Mouse (Mus musculus) hindbrain, embryonic 13.5 days (tissue): ENCODE data around the gene Asb14. TPM values are rescaled to one million over a fixed set of nuclear protein-coding genes. Genes with fewer than 3 reads are reported as not detected.

ENCODE experiments used
- ATAC-seq: fragments of 200-750 bp; cut with Nextera tagmentation; 2 replicates; pipeline ENCODE4 v1.8.0; 2017; ENCODE audit warnings: moderate TSS enrichment; ENCODE audit not compliant: low FRiP score
- H3K27ac ChIP-seq: fragments of 300-500 bp; sonication (generic); 2 replicates; pipeline ENCODE4 v1.5.1; 2015; ENCODE audit warnings: inconsistent platforms, mild to moderate bottlenecking, moderate library complexity
- H3K27me3 ChIP-seq: fragments of 300-500 bp; sonication (generic); 2 replicates; pipeline ENCODE4 v1.6.1; 2015; ENCODE audit warnings: mild to moderate bottlenecking, inconsistent platforms
- H3K36me3 ChIP-seq: fragments of 300-500 bp; sonication (generic); 2 replicates; pipeline ENCODE4 v1.6.1; 2015; ENCODE audit warnings: mild to moderate bottlenecking, inconsistent platforms
- H3K4me1 ChIP-seq: fragments of 300-500 bp; sonication (generic); replicated peaks from 2 replicates; pipeline ENCODE4 v1.6.1; 2015; ENCODE audit warnings: inconsistent platforms
- H3K4me2 ChIP-seq: fragments of 300-500 bp; sonication (generic); 2 replicates; pipeline ENCODE4 v1.6.1; 2015; ENCODE audit warnings: inconsistent platforms, mild to moderate bottlenecking, moderate library complexity
- H3K4me3 ChIP-seq: fragments of 300-500 bp; sonication (generic); 2 replicates; pipeline ENCODE4 v1.5.1; 2015; ENCODE audit warnings: mild to moderate bottlenecking, inconsistent platforms
- H3K9ac ChIP-seq: fragments of 300-500 bp; sonication (generic); 2 replicates; pipeline ENCODE4 v1.6.1; 2015; ENCODE audit warnings: mild to moderate bottlenecking, inconsistent platforms
- H3K9me3 ChIP-seq: fragments of 300-500 bp; sonication (generic); 2 replicates; pipeline ENCODE4 v1.6.1; 2016; ENCODE audit warnings: inconsistent platforms
- WGBS: fragments of 180-500 bp; shearing (Covaris S2); methylation state at CpG from one replicate; pipeline ENCODE4 v1.1.7; 2015; 5-methylcytosine and 5-hydroxymethylcytosine counted together
- polyA plus RNA-seq: library from polyadenylated mRNA; unstranded; fragments of >200 nt; fragmentation: Nextera tagmentation; extraction: Ambion mirVana; gene quantifications from 2 replicates; pipeline ENCODE4 v1.2.1, GENCODE M21; 2015

Gene Asb14
- polyA plus RNA-seq = 0.22 TPM in 1 of 2 replicates, not detected in the other

DNA sequence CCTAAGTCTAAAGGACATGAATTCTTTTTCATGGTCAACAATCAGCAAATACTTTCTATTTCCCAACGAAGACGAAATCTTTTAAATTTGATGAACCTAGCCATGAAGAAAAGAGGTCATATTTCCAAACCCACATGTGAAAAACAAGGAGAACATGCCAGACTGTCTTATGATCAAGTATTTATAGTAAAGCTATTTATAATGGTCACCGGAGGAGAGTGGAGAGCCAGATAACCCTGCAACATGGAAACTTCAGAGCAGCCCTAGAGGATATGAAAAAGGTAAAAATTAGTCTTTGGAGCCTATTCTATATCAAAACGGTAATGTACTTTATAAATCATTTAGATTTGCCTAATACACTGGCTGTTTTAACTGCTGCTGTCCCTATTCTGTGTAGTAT lies at the start of gene Asb14:
Gene Asb14 (plus strand): TSS at position 166 of the 400 bp plus-strand sequence.
- no peaks in the 10 kb centered on the region for H3K36me3 ChIP-seq
- no peak within 1 kb of the TSS for H3K9ac ChIP-seq
- H3K4me2 ChIP-seq = no peak within 1 kb of the TSS
- no peaks in the 10 kb centered on the region for H3K9me3 ChIP-seq
- H3K4me1 ChIP-seq = no peaks in the 10 kb centered on the region
- H3K27me3 ChIP-seq = no peaks in the 10 kb centered on the region
- H3K4me3 ChIP-seq = no peak within 1 kb of the TSS
- WGBS = 96% methylated on average over 4 of the region's 4 CpGs
- ATAC-seq = no peak
- H3K27ac ChIP-seq = no peak within 1 kb of the TSS

GRCm38 (mm10) chr14:26853053-26853452 lies 41.3 kb upstream of the Asb14 start:
- Histone ChIP-seq H3K4me1 (no peaks in the 10 kb centered on the region), H3K9ac (no peak overlapping the region), H3K27ac (no peak overlapping the region), H3K4me3 (no peak overlapping the region), H3K4me2 (no peak overlapping the region), H3K9me3 (no peaks in the 10 kb centered on the region), H3K36me3 (no peaks in the 10 kb centered on the region), H3K27me3 (no peaks in the 10 kb centered on the region)
- WGBS = 86% methylated on average over 8 of the region's 8 CpGs
- no peak for ATAC-seq

- no peaks in the 10 kb centered on the region for H3K27me3 ChIP-seq
- H3K4me1 ChIP-seq = no peaks in the 10 kb centered on the region
- WGBS = 84% methylated on average over 2 of the region's 2 CpGs
- H3K4me2 ChIP-seq = no peak overlapping the region
- H3K36me3 ChIP-seq = no peaks in the 10 kb centered on the region
- no peak overlapping the region for H3K27ac ChIP-seq
- no peak overlapping the region for H3K9ac ChIP-seq
- H3K9me3 ChIP-seq = no peaks in the 10 kb centered on the region
- no peak overlapping the region for H3K4me3 ChIP-seq
- no peak for ATAC-seq
Observed at GRCm38 (mm10) chr14:26854066-26854465, 40.3 kb upstream of the Asb14 start.

- Histone ChIP-seq H3K4me1 (no peaks in the 10 kb centered on the region), H3K4me2 (no peak overlapping the region), H3K9me3 (no peaks in the 10 kb centered on the region), H3K4me3 (no peak overlapping the region), H3K27ac (no peak overlapping the region), H3K27me3 (no peaks in the 10 kb centered on the region), H3K9ac (no peak overlapping the region), H3K36me3 (no peaks in the 10 kb centered on the region)
- WGBS = 83% methylated on average over 2 of the region's 2 CpGs
- no peak for ATAC-seq
Observed at GRCm38 (mm10) chr14:26858364-26858763, 36.0 kb upstream of the Asb14 start.

- Histone ChIP-seq H3K4me3 (no peak overlapping the region), H3K4me2 (no peak overlapping the region), H3K9me3 (no peaks in the 10 kb centered on the region), H3K27ac (no peak overlapping the region), H3K4me1 (no peaks in the 10 kb centered on the region), H3K36me3 (no peaks in the 10 kb centered on the region), H3K27me3 (no peaks in the 10 kb centered on the region), H3K9ac (no peak overlapping the region)
- 89% methylated on average over 3 of the region's 3 CpGs for WGBS
- no peak for ATAC-seq
Observed at GRCm38 (mm10) chr14:26859024-26859423, 35.3 kb upstream of the Asb14 start.

DNA sequence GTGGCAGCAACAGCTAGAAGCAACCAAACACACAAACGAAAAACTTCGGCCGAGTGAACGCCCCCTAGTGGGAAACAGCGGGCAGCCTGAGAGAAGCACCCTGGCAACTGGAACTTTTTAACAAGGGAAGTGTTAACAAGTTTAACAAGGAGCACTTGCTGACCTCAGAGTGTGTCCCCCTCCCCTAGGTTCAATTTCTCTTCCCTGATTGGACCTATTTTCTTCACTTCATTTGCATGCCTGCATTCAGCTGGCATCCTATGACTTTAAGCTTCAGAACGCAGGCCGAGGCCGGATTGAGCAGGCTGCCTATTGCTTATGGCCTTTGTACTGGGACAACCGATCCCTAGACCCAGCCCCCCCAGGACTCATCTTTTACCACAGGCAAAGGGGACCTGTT lies 27.0 kb upstream of the Asb14 start:
- H3K4me2 ChIP-seq = no peak overlapping the region
- no peaks in the 10 kb centered on the region for H3K9me3 ChIP-seq
- H3K27me3 ChIP-seq = no peaks in the 10 kb centered on the region
- H3K4me1 ChIP-seq = no peaks in the 10 kb centered on the region
- H3K36me3 ChIP-seq = no peaks in the 10 kb centered on the region
- H3K9ac ChIP-seq = no peak overlapping the region
- H3K27ac ChIP-seq = no peak overlapping the region
- no peak for ATAC-seq
- 70% methylated on average over 9 of the region's 9 CpGs for WGBS
- no peak overlapping the region for H3K4me3 ChIP-seq

DNA sequence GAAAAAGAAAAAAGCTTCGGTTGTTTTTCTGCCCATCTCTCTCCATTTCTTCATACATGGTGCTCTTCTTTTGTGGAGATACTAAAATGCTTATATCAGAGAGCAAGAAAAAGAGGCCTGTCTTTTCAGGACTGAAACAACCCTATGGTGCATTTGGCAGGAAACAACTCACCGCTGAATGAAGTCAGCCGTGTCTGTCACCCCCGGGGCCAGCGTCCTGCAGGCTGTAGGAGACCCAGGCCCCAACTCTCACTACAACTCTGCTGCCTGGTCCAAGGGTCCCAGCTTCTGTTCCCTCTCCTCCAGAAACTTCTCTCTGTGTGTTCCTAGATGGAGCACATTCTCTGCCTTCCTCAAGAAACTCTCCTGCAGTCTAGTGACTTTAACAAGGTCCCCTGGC lies 26.1 kb upstream of the Asb14 start:
- Histone ChIP-seq H3K27me3 (no peaks in the 10 kb centered on the region), H3K4me3 (no peak overlapping the region), H3K9ac (no peak overlapping the region), H3K4me1 (no peaks in the 10 kb centered on the region), H3K27ac (no peak overlapping the region), H3K36me3 (no peaks in the 10 kb centered on the region), H3K9me3 (no peaks in the 10 kb centered on the region), H3K4me2 (no peak overlapping the region)
- WGBS = 87% methylated on average over 5 of the region's 5 CpGs
- ATAC-seq = no peak

- Histone ChIP-seq H3K4me2 (no peak overlapping the region), H3K4me1 (no peaks in the 10 kb centered on the region), H3K36me3 (no peaks in the 10 kb centered on the region), H3K27ac (no peak overlapping the region), H3K9me3 (no peaks in the 10 kb centered on the region), H3K4me3 (no peak overlapping the region), H3K27me3 (no peaks in the 10 kb centered on the region), H3K9ac (no peak overlapping the region)
- WGBS = 81% methylated on average over 4 of the region's 4 CpGs
- ATAC-seq = no peak
Observed at GRCm38 (mm10) chr14:26878756-26879155, 15.6 kb upstream of the Asb14 start.

DNA sequence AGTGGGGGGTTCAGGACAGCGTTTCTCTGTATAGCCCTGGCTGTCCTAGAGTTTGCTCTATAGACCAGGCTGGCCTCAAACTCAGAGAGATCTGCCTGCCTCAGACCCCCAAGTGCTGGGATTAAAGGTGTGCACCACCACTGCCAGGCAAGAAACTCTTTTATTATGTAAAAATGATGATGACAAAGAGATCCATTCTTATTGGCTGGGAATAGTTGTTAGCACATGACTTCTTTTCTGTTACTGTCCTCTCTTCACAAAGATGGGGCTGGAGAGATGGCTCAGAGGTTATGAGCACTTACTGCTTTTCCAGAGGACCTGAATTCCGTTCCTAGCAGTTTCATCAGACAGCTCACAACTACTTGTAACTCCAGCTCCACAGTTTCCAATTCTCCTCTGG lies 14.4 kb upstream of the Asb14 start:
- WGBS = 73% methylated on average over 2 of the region's 2 CpGs
- ATAC-seq = no peak
- H3K4me3 ChIP-seq = no peak overlapping the region
- no peaks in the 10 kb centered on the region for H3K36me3 ChIP-seq
- H3K9ac ChIP-seq = no peak overlapping the region
- H3K9me3 ChIP-seq = no peaks in the 10 kb centered on the region
- H3K4me2 ChIP-seq = no peak overlapping the region
- H3K4me1 ChIP-seq = no peaks in the 10 kb centered on the region
- H3K27ac ChIP-seq = no peak overlapping the region
- no peaks in the 10 kb centered on the region for H3K27me3 ChIP-seq

DNA sequence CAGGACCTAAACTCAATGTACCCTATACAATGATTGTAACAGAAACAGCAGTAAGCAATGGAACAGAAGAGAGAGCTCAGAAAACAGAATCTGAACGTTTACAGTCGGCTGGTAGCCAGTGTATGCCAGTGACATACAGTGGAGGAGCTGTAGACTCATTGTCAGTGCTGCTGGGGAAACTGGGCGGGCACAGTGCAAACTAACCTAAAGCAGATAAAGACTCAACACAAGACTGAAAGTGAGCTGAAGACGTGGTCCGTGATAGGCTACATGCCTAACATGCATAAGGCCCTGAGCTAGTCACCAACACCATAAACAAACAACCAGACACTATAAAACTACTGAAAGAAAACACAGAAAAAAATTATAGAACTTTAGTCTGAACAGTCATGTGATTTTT lies 12.7 kb upstream of the Asb14 start:
- no peaks in the 10 kb centered on the region for H3K27me3 ChIP-seq
- WGBS = 90% methylated on average over 5 of the region's 5 CpGs
- ATAC-seq = no peak
- no peaks in the 10 kb centered on the region for H3K4me1 ChIP-seq
- no peak overlapping the region for H3K9ac ChIP-seq
- no peak overlapping the region for H3K27ac ChIP-seq
- H3K9me3 ChIP-seq = no peaks in the 10 kb centered on the region
- H3K4me2 ChIP-seq = no peak overlapping the region
- no peaks in the 10 kb centered on the region for H3K36me3 ChIP-seq
- no peak overlapping the region for H3K4me3 ChIP-seq

DNA sequence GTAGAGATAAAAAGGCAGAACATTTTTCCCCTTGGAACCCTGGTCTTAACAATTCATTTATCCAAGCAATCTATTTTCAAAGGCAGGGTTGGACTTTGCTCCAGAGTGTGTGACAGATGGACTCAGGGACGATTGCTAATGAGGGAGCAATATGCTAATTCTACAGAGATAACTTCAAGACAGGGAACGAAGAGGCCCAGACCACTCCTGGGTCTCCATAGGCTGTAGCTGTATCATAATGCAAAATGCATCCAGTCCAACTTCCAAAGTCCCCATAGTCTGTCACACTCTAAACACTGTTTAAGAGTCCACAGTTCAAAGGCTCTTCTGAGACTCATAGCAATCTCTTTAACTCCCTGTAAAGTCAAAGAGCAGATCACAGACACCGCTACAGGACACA lies 7.1 kb upstream of the Asb14 start:
- no peak overlapping the region for H3K4me2 ChIP-seq
- no peak for ATAC-seq
- H3K27me3 ChIP-seq = no peaks in the 10 kb centered on the region
- no peak overlapping the region for H3K9ac ChIP-seq
- 49% methylated on average over 3 of the region's 3 CpGs for WGBS
- H3K4me3 ChIP-seq = no peak overlapping the region
- no peaks in the 10 kb centered on the region for H3K9me3 ChIP-seq
- H3K36me3 ChIP-seq = no peaks in the 10 kb centered on the region
- no peaks in the 10 kb centered on the region for H3K4me1 ChIP-seq
- H3K27ac ChIP-seq = no peak overlapping the region

DNA sequence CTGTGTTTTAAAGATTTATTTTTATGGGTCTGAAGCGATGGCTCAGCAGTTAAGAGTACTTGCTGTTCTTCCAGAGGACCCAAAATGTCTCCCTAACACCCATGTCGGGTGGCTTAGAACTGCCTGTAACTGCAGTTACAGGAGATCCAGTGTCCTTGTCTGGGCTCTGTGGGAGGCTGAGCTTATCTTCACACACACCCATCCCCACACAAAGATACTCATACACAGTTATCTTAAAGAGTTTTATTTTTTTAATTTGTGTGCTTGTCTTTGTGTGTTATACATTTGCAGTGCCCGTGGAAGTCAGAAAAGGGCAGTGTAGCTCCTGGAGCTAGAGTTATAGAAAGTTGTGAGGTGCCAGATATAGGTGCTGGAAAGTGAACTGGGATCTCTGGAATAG lies 3.6 kb upstream of the Asb14 start:
- H3K9me3 ChIP-seq = no peaks in the 10 kb centered on the region
- no peaks in the 10 kb centered on the region for H3K27me3 ChIP-seq
- no peak overlapping the region for H3K4me3 ChIP-seq
- no peak overlapping the region for H3K27ac ChIP-seq
- no peak for ATAC-seq
- no peaks in the 10 kb centered on the region for H3K4me1 ChIP-seq
- no peaks in the 10 kb centered on the region for H3K36me3 ChIP-seq
- no peak overlapping the region for H3K4me2 ChIP-seq
- 95% methylated on average over 3 of the region's 3 CpGs for WGBS
- no peak overlapping the region for H3K9ac ChIP-seq

GRCm38 (mm10) chr14:26899490-26899889 lies 5.1 kb downstream of the Asb14 start:
- H3K9me3 ChIP-seq = no peaks in the 10 kb centered on the region
- no peak overlapping the region for H3K27ac ChIP-seq
- no peaks in the 10 kb centered on the region for H3K36me3 ChIP-seq
- H3K27me3 ChIP-seq = no peaks in the 10 kb centered on the region
- no peaks in the 10 kb centered on the region for H3K4me1 ChIP-seq
- ATAC-seq = no peak
- H3K9ac ChIP-seq = no peak overlapping the region
- H3K4me3 ChIP-seq = no peak overlapping the region
- H3K4me2 ChIP-seq = no peak overlapping the region
- 80% methylated on average over 2 of the region's 2 CpGs for WGBS

DNA sequence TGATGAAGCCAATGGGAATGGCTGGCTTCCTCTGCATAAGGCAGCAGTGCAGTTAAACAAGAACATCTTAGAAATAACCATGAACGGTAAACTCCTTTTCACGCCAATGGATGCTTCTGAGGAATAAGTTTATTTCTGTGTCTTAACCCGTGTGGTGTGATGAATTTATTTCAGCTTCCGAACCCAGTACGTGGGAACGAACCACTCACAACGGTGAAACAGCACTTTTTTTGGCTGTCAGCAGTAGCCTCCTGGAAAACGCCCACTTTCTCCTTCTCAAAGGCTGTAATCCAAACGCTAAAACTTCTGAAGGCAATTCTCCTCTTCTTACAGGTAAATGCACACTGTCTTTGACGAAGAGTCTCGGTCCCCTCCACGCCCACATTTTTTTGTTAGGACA lies 6.5 kb downstream of the Asb14 start:
- Histone ChIP-seq H3K9me3 (no peaks in the 10 kb centered on the region), H3K4me3 (no peak overlapping the region), H3K4me2 (no peak overlapping the region), H3K36me3 (no peaks in the 10 kb centered on the region), H3K27me3 (no peaks in the 10 kb centered on the region), H3K27ac (no peak overlapping the region), H3K9ac (no peak overlapping the region), H3K4me1 (no peaks in the 10 kb centered on the region)
- no peak for ATAC-seq
- whole genome bisulfite sequencing = 88% methylated on average over 12 of the region's 12 CpGs
